Mouse (Mus musculus): ENCODE measurements at regions not wholly inside any gene's neighbourhood (a gene's known extent, or its start where the extent isn't known, plus 50 kb on each side); places are given as distances from the start of the nearest gene placed in this dataset.

- Histone ChIP-seq H3K36me3 (no peaks in the 10 kb centered on the region), H3K4me3 (no peak overlapping the region), H3K4me1 (no peaks in the 10 kb centered on the region), H3K9me3 (no peaks in the 10 kb centered on the region), H3K27ac (no peak overlapping the region), H3K27me3 (no peaks in the 10 kb centered on the region), H3K9ac (no peak overlapping the region), H3K4me2 (replicated peaks) (no peak overlapping the region)
- ATAC-seq (ENCODE audit: insufficient number of reproducible peaks, insufficient read depth, low FRiP score, low TSS enrichment): no peak
- WGBS: 88% methylated on average over 9 of the region's 9 CpGs
Observed at GRCm38 (mm10) chr10:17669401-17669800, 53.6 kb upstream of the Cited2 start.
